Comparison of ENCODE assay signal across 10 mouse cellular contexts in genomic region chr10:111365011-111365410, GRCm38 (mm10).
DNase-seq lines count a peak whose midpoint lies in the region; ATAC-seq and TF ChIP-seq lines count a peak whose summit lies in the region.
"Had no signal": no experiment of that assay in that cellular context is flagged by ENCODE, and none has a peak within 500 bp of the region (broad histone marks: within the 10 kb centered on the region; RNA-seq: fewer than 3 reads in every experiment).

No protein-coding gene starts in this region.

- ATAC-seq in kidney, postnatal 0 days (replicated peaks; ENCODE audit: low FRiP score, low read depth): peak; percentile 73; the same call in 1 of the 2 replicates

- H3K4me1 ChIP-seq in bone marrow macrophage, adult 2 months (ENCODE audit: control insufficient read depth, insufficient read depth, low read length): peaks cover 42% of the 10 kb centered on the region
- no peaks in the 10 kb centered on the region for H3K4me1 ChIP-seq in kidney, postnatal 0 days (replicated peaks; ENCODE audit: insufficient read depth, low read length)
- peaks cover 71% of the 10 kb centered on the region for H3K4me1 ChIP-seq in megakaryocyte, embryonic 14.5 days
- H3K4me1 ChIP-seq in thymus, adult 2 months (replicated peaks; ENCODE audit: control insufficient read depth, insufficient read depth, low read length): no peaks in the 10 kb centered on the region

- TF ChIP-seq POLR2A in bone marrow macrophage, adult 2 months (IDR thresholded peaks at IDR 0.05; ENCODE audit: borderline replicate concordance, low read depth, low read length): no peak
- TF ChIP-seq POLR2A in thymus, adult 2 months (IDR thresholded peaks at IDR 0.05; ENCODE audit: control insufficient read depth, extremely low read depth, insufficient read depth, low read length, poor library complexity): no peak

- H3K27ac ChIP-seq in bone marrow macrophage, adult 2 months (ENCODE audit: insufficient read depth, low read depth, low read length): peak overlapping the region; percentile 67
- no peak overlapping the region for H3K27ac ChIP-seq in kidney, postnatal 0 days
- H3K27ac ChIP-seq in thymus, adult 2 months (ENCODE audit: control insufficient read depth, insufficient read depth, low read length): no peak overlapping the region
- H3K27ac ChIP-seq: heart, embryonic 15.5 days had no signal

- 69% methylated on average over 5 of the region's 5 CpGs for WGBS in kidney, postnatal 0 days
- 55% methylated on average over 5 of the region's 5 CpGs for WGBS in thymus, adult 2 months

- H3K9me3 ChIP-seq in kidney, postnatal 0 days (replicated peaks; ENCODE audit: low read length): no peaks in the 10 kb centered on the region
- peaks cover 6% of the 10 kb centered on the region; the same call in 1 of the 2 replicates for H3K9me3 ChIP-seq in megakaryocyte, embryonic 14.5 days
- H3K9me3 ChIP-seq: heart, embryonic 15.5 days had no signal

- no peak overlapping the region for H3K4me3 ChIP-seq in bone marrow macrophage, adult 2 months (ENCODE audit: insufficient read depth, low read length)
- H3K4me3 ChIP-seq in kidney, postnatal 0 days (replicated peaks; ENCODE audit: low read depth, low read length): no peak overlapping the region
- peak overlapping the region; percentile 70 for H3K4me3 ChIP-seq in megakaryocyte, embryonic 14.5 days (replicated peaks)
- H3K4me3 ChIP-seq in thymus, adult 2 months (ENCODE audit: control insufficient read depth, insufficient read depth, low read length): no peak overlapping the region
- H3K4me3 ChIP-seq: heart, embryonic 15.5 days had no signal

- no peak overlapping the region for H3K9ac ChIP-seq in kidney, postnatal 0 days (ENCODE audit: low read depth, low read length)
- H3K9ac ChIP-seq: heart, embryonic 15.5 days had no signal

- no peaks in the 10 kb centered on the region for H3K27me3 ChIP-seq in kidney, postnatal 0 days (ENCODE audit: insufficient read depth, low read length)
- peaks cover 4% of the 10 kb centered on the region for H3K27me3 ChIP-seq in megakaryocyte, embryonic 14.5 days (replicated peaks)
- H3K27me3 ChIP-seq in thymus, adult 2 months (ENCODE audit: control insufficient read depth, insufficient read depth, low read length): no peaks in the 10 kb centered on the region
- H3K27me3 ChIP-seq: heart, embryonic 15.5 days had no signal

- no peak for TF ChIP-seq CTCF in bone marrow macrophage, adult 2 months (IDR thresholded peaks at IDR 0.05; ENCODE audit: low read depth, low read length)
- TF ChIP-seq CTCF in kidney, postnatal 0 days (IDR thresholded peaks at IDR 0.05; ENCODE audit: low read depth): no peak
- TF ChIP-seq CTCF in thymus, adult 2 months (IDR thresholded peaks at IDR 0.05; ENCODE audit: borderline replicate concordance, control insufficient read depth, extremely low read depth, insufficient read depth, low read length, poor library complexity): no peak

- peak; percentile 11 for DNase-seq in heart, adult 8-10 months (ENCODE audit: low spot score)
- no peak for DNase-seq in heart, adult 11 months
- peak; percentile 59 for DNase-seq in kidney, postnatal 0 days (ENCODE audit: low spot score)
- DNase-seq in ovary, postnatal 10 days (ENCODE audit: low spot score): no peak
- DNase-seq in thymus, adult 2 months: no peak
- DNase-seq in cerebellum, adult 9-10 months: no peak
- DNase-seq: cerebellum, postnatal 25 days had no signal

- no peaks in the 10 kb centered on the region for H3K36me3 ChIP-seq in kidney, postnatal 0 days (ENCODE audit: insufficient read depth, low read length)
- no peaks in the 10 kb centered on the region for H3K36me3 ChIP-seq in megakaryocyte, embryonic 14.5 days (replicated peaks; ENCODE audit: low read length)
- H3K36me3 ChIP-seq in thymus, adult 2 months (ENCODE audit: control insufficient read depth, insufficient read depth, low read length): no peaks in the 10 kb centered on the region
- H3K36me3 ChIP-seq: heart, embryonic 15.5 days had no signal

- H3K4me2 ChIP-seq in kidney, postnatal 0 days (ENCODE audit: low read length): no peak overlapping the region
- H3K4me2 ChIP-seq: heart, embryonic 15.5 days had no signal

Comparison
In these comparisons a context has a peak if more than half of its experiments do, and no peak if none do; other contexts are left out.
1. DNase-seq: peak in heart, adult 8-10 months (single experiment) and kidney, postnatal 0 days (single experiment); none in heart, adult 11 months (single experiment), ovary, postnatal 10 days (single experiment), thymus, adult 2 months (single experiment) and cerebellum, adult 9-10 months (single experiment).